Mouse (Mus musculus): ENCODE results near the gene Myl3. TPM values are rescaled to one million over a fixed set of nuclear protein-coding genes. Genes with fewer than 3 reads are reported as not detected.
A peak's percentile ranks its signal among the peaks of the same experiment; 100 is the strongest.

Gene Myl3
- polyA plus RNA-seq, 1 experiment from 2014 or later: 16.3 TPM

DNA sequence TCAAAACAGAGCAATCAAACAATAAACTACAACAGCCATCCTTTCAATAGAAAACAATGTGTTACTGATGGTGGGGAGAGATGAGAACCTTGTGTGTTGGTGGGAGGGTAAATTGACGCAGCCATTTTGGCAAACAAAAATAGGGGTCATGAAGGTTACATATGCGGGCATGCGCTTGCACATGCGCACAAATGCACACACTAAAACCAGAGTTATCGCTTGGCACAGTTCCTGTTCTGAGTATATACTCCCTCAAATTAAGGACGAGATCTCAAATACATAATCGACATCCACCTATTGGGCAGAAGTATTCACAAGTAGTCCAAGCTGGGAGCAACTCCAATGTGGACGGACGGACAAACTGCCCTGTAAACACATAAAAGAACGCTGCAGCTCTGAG, 30.7 kb downstream of the Myl3 start:
- Histone ChIP-seq H3K36me3 (no peaks in the 10 kb centered on the region), H3K27me3 (no peaks in the 10 kb centered on the region), H3K4me3 (no peak overlapping the region), H3K9ac (no peak overlapping the region), H3K9me3 (no peaks in the 10 kb centered on the region), H3K27ac (no peak overlapping the region), H3K4me1 (peaks cover 13% of the 10 kb centered on the region), H3K4me2 (no peak overlapping the region)
- no peak for ATAC-seq (ENCODE audit: insufficient number of reproducible peaks, low FRiP score, low TSS enrichment, low read depth)
- 90% methylated on average over 10 of the region's 10 CpGs for WGBS

DNA sequence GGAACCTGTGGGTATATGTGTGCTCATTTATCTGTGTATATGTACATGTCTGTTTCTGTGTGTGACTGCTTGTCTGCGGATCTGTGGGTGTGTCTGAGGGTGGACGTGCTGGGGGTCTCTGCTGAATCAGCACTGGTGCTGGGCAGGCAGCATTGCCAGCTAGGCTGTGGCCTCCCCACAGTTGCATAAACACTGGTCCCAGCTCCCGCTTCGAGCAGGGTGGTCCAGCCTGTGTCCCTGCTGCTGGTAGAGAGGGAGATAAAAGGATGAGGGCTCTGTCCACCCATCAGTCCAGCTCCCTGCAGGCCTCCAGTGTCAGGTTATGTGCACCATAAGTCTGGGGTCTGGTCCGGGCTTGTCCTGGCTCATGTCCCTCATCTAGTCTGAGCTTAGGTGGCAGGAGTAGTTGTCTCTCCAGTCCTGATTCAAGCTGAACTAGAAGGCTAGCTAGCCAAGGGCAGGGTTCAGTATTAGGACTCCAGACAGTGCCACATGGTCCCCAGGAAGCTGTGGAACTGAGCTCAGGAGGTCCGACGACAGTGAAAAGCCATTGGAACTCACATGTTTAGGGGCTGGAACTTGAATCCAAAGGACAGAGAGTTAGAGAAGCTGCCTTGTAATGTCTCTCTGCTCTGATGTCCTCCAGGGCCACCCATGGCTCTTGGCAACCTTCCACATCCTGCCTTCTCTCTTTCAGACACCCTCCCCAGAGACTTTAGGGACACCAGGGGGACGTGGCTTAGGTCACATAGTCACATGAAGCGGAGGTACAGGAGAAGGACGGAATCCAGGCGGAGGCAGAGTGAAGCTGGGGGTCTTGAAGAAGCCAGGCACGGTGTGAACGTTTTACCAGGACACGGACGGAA, 33.0 kb downstream of the Myl3 start:
- Histone ChIP-seq H3K4me1 (peaks cover 28% of the 10 kb centered on the region), H3K4me3 (no peak overlapping the region), H3K27ac (peak overlapping the region; percentile 38), H3K9me3 (no peaks in the 10 kb centered on the region), H3K4me2 (no peak overlapping the region), H3K27me3 (no peaks in the 10 kb centered on the region), H3K9ac (no peak overlapping the region), H3K36me3 (no peaks in the 10 kb centered on the region)
- 64% methylated on average over 15 of the region's 15 CpGs for WGBS
- no peak for ATAC-seq (ENCODE audit: insufficient number of reproducible peaks, low FRiP score, low TSS enrichment, low read depth)

GRCm38 (mm10) chr9:110775269-110776022, 33.8 kb downstream of the Myl3 start:
- Histone ChIP-seq H3K4me1 (peaks cover 30% of the 10 kb centered on the region), H3K27ac (peak overlapping the region; percentile 47), H3K4me3 (no peak overlapping the region), H3K27me3 (peaks cover 2% of the 10 kb centered on the region; the same call in 1 of the 2 replicates), H3K4me2 (no peak overlapping the region), H3K9me3 (no peaks in the 10 kb centered on the region), H3K9ac (no peak overlapping the region), H3K36me3 (no peaks in the 10 kb centered on the region)
- no peak for ATAC-seq (ENCODE audit: insufficient number of reproducible peaks, low FRiP score, low TSS enrichment, low read depth)
- whole genome bisulfite sequencing: 66% methylated on average over 10 of the region's 10 CpGs

- Histone ChIP-seq H3K27me3 (peaks cover 4% of the 10 kb centered on the region; the same call in 1 of the 2 replicates), H3K36me3 (no peaks in the 10 kb centered on the region), H3K4me3 (no peak overlapping the region), H3K9me3 (no peaks in the 10 kb centered on the region), H3K4me1 (peaks cover 48% of the 10 kb centered on the region), H3K4me2 (no peak overlapping the region), H3K27ac (no peak overlapping the region), H3K9ac (no peak overlapping the region)
- WGBS: 79% methylated on average over 1 of the region's 1 CpGs
- no peak for ATAC-seq (ENCODE audit: insufficient number of reproducible peaks, low FRiP score, low TSS enrichment, low read depth)
Measured at GRCm38 (mm10) chr9:110778100-110778499, 36.4 kb downstream of the Myl3 start.

DNA sequence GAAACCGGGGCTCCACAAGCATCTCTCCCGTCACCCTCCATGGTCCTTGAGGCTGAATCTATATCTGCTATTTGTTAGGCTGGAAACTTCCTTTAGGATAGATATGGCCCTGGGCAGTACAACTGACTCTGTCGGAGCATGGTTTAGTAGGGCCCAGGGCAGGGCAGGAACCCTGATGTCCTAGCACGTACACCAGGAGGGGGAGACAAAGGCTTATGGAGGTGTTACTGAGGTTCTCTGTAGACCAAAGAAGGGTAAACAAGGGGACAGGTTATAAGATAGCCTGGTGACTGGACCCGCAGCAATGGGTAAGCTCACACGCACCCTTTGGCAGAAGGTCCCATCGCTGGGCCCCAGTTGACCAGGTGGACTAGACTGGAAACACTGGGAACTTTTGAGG, 36.9 kb downstream of the Myl3 start:
- ATAC-seq (ENCODE audit: insufficient number of reproducible peaks, low FRiP score, low TSS enrichment, low read depth): no peak
- H3K4me2 ChIP-seq: no peak overlapping the region
- 69% methylated on average over 7 of the region's 7 CpGs for WGBS

GRCm38 (mm10) chr9:110779242-110779913, 37.7 kb downstream of the Myl3 start:
- Histone ChIP-seq H3K36me3 (no peaks in the 10 kb centered on the region), H3K4me1 (peaks cover 48% of the 10 kb centered on the region), H3K9ac (no peak overlapping the region), H3K4me2 (no peak overlapping the region), H3K9me3 (no peaks in the 10 kb centered on the region), H3K27me3 (peaks cover 4% of the 10 kb centered on the region; the same call in 1 of the 2 replicates), H3K27ac (no peak overlapping the region), H3K4me3 (no peak overlapping the region)
- no peak for ATAC-seq (ENCODE audit: insufficient number of reproducible peaks, low FRiP score, low TSS enrichment, low read depth)
- WGBS: 57% methylated on average over 5 of the region's 5 CpGs

More for the DNA sequence above, 36.9 kb downstream of the Myl3 start:
- Histone ChIP-seq H3K27ac (0 out of 2 replicates have a peak overlapping the region, but pooled peaks have one; percentile 22), H3K27me3 (peaks cover 4% of the 10 kb centered on the region; the same call in 1 of the 2 replicates), H3K36me3 (no peaks in the 10 kb centered on the region), H3K9ac (no peak overlapping the region), H3K4me1 (peaks cover 48% of the 10 kb centered on the region), H3K9me3 (no peaks in the 10 kb centered on the region), H3K4me3 (no peak overlapping the region)

GRCm38 (mm10) chr9:110781256-110781721, 39.6 kb downstream of the Myl3 start:
- H3K9me3 ChIP-seq: no peaks in the 10 kb centered on the region
- H3K27ac ChIP-seq: peak overlapping the region; percentile 82
- H3K36me3 ChIP-seq: no peaks in the 10 kb centered on the region
- H3K4me2 ChIP-seq: peak overlapping the region; percentile 80
- peak overlapping the region; percentile 49 for H3K4me3 ChIP-seq
- peak overlapping the region; percentile 37 for H3K9ac ChIP-seq
- peaks cover 4% of the 10 kb centered on the region; the same call in 1 of the 2 replicates for H3K27me3 ChIP-seq
- H3K4me1 ChIP-seq: peaks cover 35% of the 10 kb centered on the region
- under 1% methylated on average over 43 of the region's 43 CpGs for WGBS
- ATAC-seq (ENCODE audit: insufficient number of reproducible peaks, low FRiP score, low TSS enrichment, low read depth): peak; percentile 91

DNA sequence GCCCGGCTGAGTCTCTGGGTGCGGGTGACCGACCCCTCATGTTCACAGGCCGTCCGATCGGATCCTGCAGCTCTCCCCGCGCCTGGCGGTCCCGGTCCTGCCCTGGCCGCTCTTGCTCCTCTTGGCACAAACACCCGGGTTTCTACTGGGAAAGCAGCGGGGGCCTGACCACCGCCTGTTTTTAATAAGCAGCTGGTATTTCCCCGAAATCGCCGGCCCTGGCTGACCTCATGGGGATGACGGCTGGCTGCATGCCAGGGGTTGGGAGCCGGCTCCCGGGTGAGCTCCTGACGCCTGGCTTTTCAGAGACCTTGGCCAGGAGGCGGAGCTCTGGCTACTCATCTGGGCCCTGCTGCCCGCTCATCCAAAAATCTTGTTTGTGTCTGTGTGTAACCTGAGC, 40.1 kb downstream of the Myl3 start:
- under 1% methylated on average over 23 of the region's 23 CpGs for WGBS
- H3K4me1 ChIP-seq: peaks cover 35% of the 10 kb centered on the region
- peak overlapping the region; percentile 80 for H3K4me2 ChIP-seq
- peaks cover 4% of the 10 kb centered on the region; the same call in 1 of the 2 replicates for H3K27me3 ChIP-seq
- no peaks in the 10 kb centered on the region for H3K9me3 ChIP-seq
- no peaks in the 10 kb centered on the region for H3K36me3 ChIP-seq
- H3K4me3 ChIP-seq: peak overlapping the region; percentile 49
- H3K27ac ChIP-seq: peak overlapping the region; percentile 82
- peak; percentile 70 for ATAC-seq (ENCODE audit: insufficient number of reproducible peaks, low FRiP score, low TSS enrichment, low read depth)
- H3K9ac ChIP-seq: peak overlapping the region; percentile 37; the same call in 1 of the 2 replicates

- H3K27ac ChIP-seq: no peak overlapping the region
- WGBS: 20% methylated on average over 1 of the region's 1 CpGs
- no peak for ATAC-seq (ENCODE audit: insufficient number of reproducible peaks, low FRiP score, low TSS enrichment, low read depth)
- no peak overlapping the region for H3K4me2 ChIP-seq
- H3K27me3 ChIP-seq: peaks cover 4% of the 10 kb centered on the region; the same call in 1 of the 2 replicates
- no peaks in the 10 kb centered on the region for H3K36me3 ChIP-seq
- H3K9ac ChIP-seq: no peak overlapping the region
- H3K9me3 ChIP-seq: no peaks in the 10 kb centered on the region
- peaks cover 27% of the 10 kb centered on the region for H3K4me1 ChIP-seq
- no peak overlapping the region for H3K4me3 ChIP-seq
Measured at GRCm38 (mm10) chr9:110783611-110784010, 42.0 kb downstream of the Myl3 start.

GRCm38 (mm10) chr9:110788169-110788568, 46.5 kb downstream of the Myl3 start:
- H3K27ac ChIP-seq: no peak overlapping the region
- no peak for ATAC-seq (ENCODE audit: insufficient number of reproducible peaks, low FRiP score, low TSS enrichment, low read depth)
- H3K4me3 ChIP-seq: no peak overlapping the region
- no peaks in the 10 kb centered on the region for H3K9me3 ChIP-seq
- 85% methylated on average over 3 of the region's 3 CpGs for WGBS
- H3K4me2 ChIP-seq: no peak overlapping the region
- no peak overlapping the region for H3K9ac ChIP-seq
- no peaks in the 10 kb centered on the region for H3K27me3 ChIP-seq
- no peaks in the 10 kb centered on the region for H3K4me1 ChIP-seq
- H3K36me3 ChIP-seq: no peaks in the 10 kb centered on the region

DNA sequence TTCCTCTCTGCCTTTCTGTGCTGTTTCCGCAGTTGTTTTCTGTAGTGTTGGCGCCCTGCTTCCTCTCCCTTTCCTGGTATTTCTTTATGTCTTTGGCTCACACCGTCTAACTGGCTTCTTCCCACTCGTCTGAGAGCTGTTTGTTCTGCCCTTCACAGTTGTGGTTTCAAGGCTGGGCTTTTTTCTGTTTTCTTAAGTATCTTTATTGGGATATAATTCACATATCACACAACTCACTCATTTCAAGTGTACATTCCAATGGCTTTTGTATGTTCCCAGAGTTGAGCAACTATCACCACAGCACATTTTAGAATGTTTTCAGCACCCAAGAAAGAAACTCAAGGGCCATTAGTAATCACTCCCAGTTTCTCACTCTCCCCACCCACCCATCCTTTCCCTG, 48.8 kb downstream of the Myl3 start:
- no peaks in the 10 kb centered on the region for H3K4me1 ChIP-seq
- no peaks in the 10 kb centered on the region for H3K36me3 ChIP-seq
- H3K9me3 ChIP-seq: no peaks in the 10 kb centered on the region
- no peak for ATAC-seq (ENCODE audit: insufficient number of reproducible peaks, low FRiP score, low TSS enrichment, low read depth)
- no peak overlapping the region for H3K4me3 ChIP-seq
- WGBS: 65% methylated on average over 4 of the region's 4 CpGs
- 0 out of 2 replicates have a peak, but pooled peaks cover 3% of the 10 kb centered on the region for H3K27me3 ChIP-seq
- no peak overlapping the region for H3K9ac ChIP-seq
- H3K4me2 ChIP-seq: no peak overlapping the region
- H3K27ac ChIP-seq: no peak overlapping the region
